Mouse (Mus musculus) lung, adult 2 months (tissue): ENCODE data around the gene Wdr20.

Experiments used
- CTCF ChIP-seq: fragments of 200-500 bp; IDR thresholded peaks from 2 replicates; pipeline ENCODE4 v1.5.1; 2011; ENCODE audit warnings: mild to moderate bottlenecking, low read length, control low read depth; ENCODE audit not compliant: insufficient read depth
- POLR2A ChIP-seq: fragments of 200-500 bp; IDR thresholded peaks from 2 replicates; pipeline ENCODE4 v1.6.1; 2011; ENCODE audit warnings: low read depth, mild to moderate bottlenecking, control low read depth, low read length, borderline replicate concordance; ENCODE audit errors: extremely low read depth

- no peak for TF ChIP-seq POLR2A
- TF ChIP-seq CTCF = no peak
Measured at GRCm38 (mm10) chr12:110689919-110690643, 47.7 kb upstream of the Wdr20 start.
